Mouse (Mus musculus): ENCODE data around the gene Gm45713.
"Not testable (repeated sequence)": the region's sequence is repeated elsewhere in the genome, so short reads cannot be mapped to it uniquely, and the experiment has no call there.

Gene Gm45713

GRCm38 (mm10) chr7:45162996-45163615 is 27.1 kb upstream of the Gm45713 start:
- in situ Hi-C loops (cut with MboI, MseI): no loop called here

- in situ Hi-C loops (cut with MboI, MseI): no loop called here
These were observed 26.5 kb upstream of the Gm45713 start for GRCm38 (mm10) chr7:45162551-45162950.

GRCm38 (mm10) chr7:45161612-45162473 is 25.8 kb upstream of the Gm45713 start:
- in situ Hi-C loops (cut with MboI, MseI): no loop called here

- in situ Hi-C loops (cut with MboI, MseI): no loop called here
These were observed 24.8 kb upstream of the Gm45713 start for GRCm38 (mm10) chr7:45160866-45161265.

GRCm38 (mm10) chr7:45160316-45160800 is 24.3 kb upstream of the Gm45713 start:
- in situ Hi-C loops (cut with MboI, MseI): no loop called here

- in situ Hi-C loops (cut with MboI, MseI): no loop called here
These were observed 23.0 kb upstream of the Gm45713 start for GRCm38 (mm10) chr7:45158991-45159390.

GRCm38 (mm10) chr7:45157459-45157858 is 21.4 kb upstream of the Gm45713 start:
- in situ Hi-C loops (cut with MboI, MseI): no loop called here

GRCm38 (mm10) chr7:45156206-45156605 is 20.2 kb upstream of the Gm45713 start:
- in situ Hi-C loops (cut with MboI, MseI): no loop called here

GRCm38 (mm10) chr7:45155590-45155989 is 19.6 kb upstream of the Gm45713 start:
- in situ Hi-C loops (cut with MboI, MseI): no loop called here

GRCm38 (mm10) chr7:45154993-45155514 is 19.0 kb upstream of the Gm45713 start:
- in situ Hi-C loops (cut with MboI, MseI): no loop called here

GRCm38 (mm10) chr7:45154096-45154992 is 18.3 kb upstream of the Gm45713 start, which contains the start of the genes Pih1d1 and Aldh16a1:
Gene Pih1d1, plus strand, starts transcription at chr7:45154303.
Gene Aldh16a1, minus strand, starts transcription at chr7:45154584.
- in situ Hi-C loops (cut with MboI, MseI): no loop called here

GRCm38 (mm10) chr7:45153586-45153985 is 17.6 kb upstream of the Gm45713 start:
- in situ Hi-C loops (cut with MboI, MseI): no loop called here

- in situ Hi-C loops (cut with MboI, MseI): not testable (repeated sequence)
These were observed 17.0 kb upstream of the Gm45713 start for GRCm38 (mm10) chr7:45153052-45153451.

GRCm38 (mm10) chr7:45151303-45151702 is 15.3 kb upstream of the Gm45713 start:
- in situ Hi-C loops (cut with MboI, MseI): no loop called here

GRCm38 (mm10) chr7:45150321-45150720 is 14.3 kb upstream of the Gm45713 start:
- in situ Hi-C loops (cut with MboI, MseI): no loop called here

- in situ Hi-C loops (cut with MboI, MseI): no loop called here
These were observed 13.5 kb upstream of the Gm45713 start for GRCm38 (mm10) chr7:45149545-45149944.

- in situ Hi-C loops (cut with MboI, MseI): no loop called here
These were observed 12.6 kb upstream of the Gm45713 start for GRCm38 (mm10) chr7:45148534-45149098.

GRCm38 (mm10) chr7:45147899-45148298 is 11.9 kb upstream of the Gm45713 start:
- in situ Hi-C loops (cut with MboI, MseI): no loop called here

- in situ Hi-C loops (cut with MboI, MseI): no loop called here
These were observed 11.2 kb upstream of the Gm45713 start for GRCm38 (mm10) chr7:45147267-45147666.

- in situ Hi-C loops (cut with MboI, MseI): no loop called here
These were observed 9.4 kb upstream of the Gm45713 start for GRCm38 (mm10) chr7:45145460-45145859.

All from T-helper 1 cell (primary cell).